Mouse (Mus musculus): Measurements from ENCODE around the gene Cecr2. TPM values are rescaled to one million over a fixed set of nuclear protein-coding genes. Genes with fewer than 3 reads are reported as not detected.

Gene Cecr2
- polyA plus RNA-seq (2011; ENCODE audit: insufficient read depth, insufficient read length, low replicate concordance, missing spikeins) = 28.7 and 49.8 TPM in 2 replicates

DNA sequence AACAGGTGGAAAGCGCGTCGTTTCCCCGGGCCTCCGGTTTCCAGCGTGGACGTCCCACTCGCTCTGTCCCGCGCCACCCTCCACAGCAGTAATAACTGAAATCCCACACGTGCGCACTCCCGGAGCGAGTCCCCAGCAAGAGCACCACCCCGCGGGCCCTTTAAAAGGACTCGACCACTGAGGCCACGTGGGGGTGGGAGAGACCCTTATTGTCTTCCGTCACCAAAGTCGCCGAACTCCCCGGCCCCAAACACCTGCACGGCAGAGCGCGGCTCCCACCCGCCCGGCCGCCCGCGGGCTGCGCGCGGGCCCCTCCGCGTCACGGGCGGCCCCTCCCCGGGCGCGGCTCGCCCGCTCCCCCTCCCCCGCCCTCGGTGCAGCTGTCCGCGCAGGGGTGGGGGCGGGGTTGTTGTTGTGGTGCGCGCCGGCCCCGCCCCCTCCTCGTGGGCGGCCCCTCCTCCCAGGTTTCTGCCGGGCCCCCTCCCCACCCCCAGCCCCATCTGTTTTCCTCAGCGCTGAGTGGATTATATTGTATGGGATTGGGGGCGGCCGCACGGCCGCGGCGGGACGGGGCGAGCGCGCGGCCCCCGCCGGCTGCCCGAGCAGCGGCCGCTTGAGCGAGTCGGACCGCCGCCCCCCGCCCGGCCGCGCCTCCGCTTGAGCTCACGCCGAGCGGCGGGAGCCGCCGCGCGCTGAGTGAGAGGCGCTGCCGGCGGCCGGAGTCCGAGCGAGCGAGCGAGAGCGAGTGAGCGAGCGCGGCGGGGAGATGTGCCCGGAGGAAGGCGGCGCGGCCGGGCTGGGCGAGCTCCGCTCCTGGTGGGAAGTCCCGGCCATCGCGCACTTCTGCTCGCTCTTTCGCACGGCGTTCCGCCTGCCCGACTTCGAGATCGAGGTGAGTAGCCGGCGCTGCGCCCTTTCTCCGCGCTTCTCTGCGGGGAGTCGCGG lies at the start of gene Cecr2:
Gene Cecr2 (plus strand): TSS at position 554 of the 945 bp plus-strand sequence.
- peak within 1 kb of the TSS; percentile 95 for H3K27ac ChIP-seq (ENCODE audit: control insufficient read depth, insufficient read depth, low read depth, low read length, poor library complexity)
- no peaks in the 10 kb centered on the region for H3K4me1 ChIP-seq (ENCODE audit: control insufficient read depth, insufficient read depth, low read length)
- peak within 1 kb of the TSS; percentile 68 for H3K4me3 ChIP-seq (replicated peaks; ENCODE audit: control insufficient read depth, low read depth, low read length)
- WGBS = 4% methylated on average over 125 of the region's 127 CpGs
- TF ChIP-seq POLR2A (IDR thresholded peaks at IDR 0.05; ENCODE audit: borderline replicate concordance, control insufficient read depth, low read depth, low read length) = no peak; the same call in 1 of the 2 replicates
- no peak for TF ChIP-seq CTCF (IDR thresholded peaks at IDR 0.05; ENCODE audit: control insufficient read depth, insufficient read depth, low read length)

DNA sequence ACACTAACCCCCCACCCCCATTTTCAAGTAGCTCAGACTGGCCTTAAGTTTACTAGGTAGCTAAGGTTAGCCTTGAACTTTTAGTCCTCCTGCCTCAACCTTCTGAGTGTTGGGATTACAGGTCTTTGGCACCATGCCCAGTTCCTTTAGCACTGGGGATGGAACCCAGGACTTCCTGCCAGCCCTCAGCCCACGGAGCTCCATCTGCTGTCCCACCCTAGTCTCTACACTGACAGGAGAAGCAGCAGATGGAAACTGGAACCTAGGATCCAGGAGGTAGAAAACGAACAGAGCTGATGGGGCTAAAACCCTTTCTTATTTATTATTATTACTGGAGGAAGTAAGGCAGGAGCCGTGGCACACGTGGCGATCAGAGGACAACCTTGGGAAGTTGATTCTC lies 48.6 kb upstream of the Cecr2 start:
- no peak overlapping the region; the same call in 1 of the 2 replicates for H3K27ac ChIP-seq (ENCODE audit: control insufficient read depth, insufficient read depth, low read depth, low read length, poor library complexity)
- H3K4me1 ChIP-seq (ENCODE audit: control insufficient read depth, insufficient read depth, low read length) = peaks cover 6% of the 10 kb centered on the region
- H3K4me3 ChIP-seq (replicated peaks; ENCODE audit: control insufficient read depth, low read depth, low read length) = no peak overlapping the region
- 64% methylated on average over 5 of the region's 5 CpGs for WGBS
- TF ChIP-seq CTCF (IDR thresholded peaks at IDR 0.05; ENCODE audit: control insufficient read depth, insufficient read depth, low read length) = no peak
- no peak for TF ChIP-seq POLR2A (IDR thresholded peaks at IDR 0.05; ENCODE audit: borderline replicate concordance, control insufficient read depth, low read depth, low read length)

DNA sequence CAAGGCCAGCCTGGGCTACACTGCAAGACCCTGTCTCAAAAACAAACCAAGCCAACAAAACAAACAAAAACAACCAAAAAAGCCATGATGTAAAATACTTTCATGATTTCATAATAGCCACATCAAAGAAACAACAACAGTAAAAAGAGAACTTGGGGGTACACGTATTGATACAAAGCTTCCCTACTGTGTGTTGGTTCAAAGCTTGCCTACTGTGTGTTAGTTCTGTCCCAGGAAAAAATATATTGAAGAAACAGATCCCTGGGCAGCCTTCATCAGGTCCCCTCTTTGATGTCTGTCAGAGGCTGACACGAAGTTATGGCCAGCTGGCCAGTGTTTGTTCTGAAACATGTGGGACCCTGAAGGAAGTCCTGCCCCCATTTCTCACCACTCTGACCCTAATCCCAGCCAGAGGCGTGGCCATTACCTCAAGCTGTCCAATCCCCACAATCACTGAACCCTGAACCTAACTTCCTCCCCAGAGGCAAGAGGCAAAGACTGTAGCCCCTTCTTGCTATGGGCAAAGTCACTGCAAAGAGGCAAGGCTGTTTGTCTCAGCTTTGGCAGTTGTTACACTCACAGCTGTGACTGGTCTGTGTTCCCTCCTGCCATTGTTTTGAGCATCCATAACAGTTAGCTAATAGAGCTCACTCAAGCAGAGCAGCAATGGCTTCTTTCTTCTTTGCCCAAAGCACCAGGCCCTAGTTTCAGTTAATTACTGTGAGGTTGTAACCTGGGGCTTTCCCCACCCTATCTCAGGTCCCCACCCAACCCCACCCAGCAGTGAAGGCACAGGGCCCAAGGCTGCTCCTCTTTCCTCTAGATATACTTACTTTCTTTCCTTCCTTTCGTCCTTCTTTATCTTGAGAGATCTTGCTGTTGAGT lies 47.4 kb upstream of the Cecr2 start:
- H3K4me3 ChIP-seq (replicated peaks; ENCODE audit: control insufficient read depth, low read depth, low read length) = peak overlapping the region; percentile 1
- 60% methylated on average over 4 of the region's 4 CpGs for WGBS
- peak overlapping the region; percentile 77 for H3K27ac ChIP-seq (ENCODE audit: control insufficient read depth, insufficient read depth, low read depth, low read length, poor library complexity)
- peaks cover 6% of the 10 kb centered on the region for H3K4me1 ChIP-seq (ENCODE audit: control insufficient read depth, insufficient read depth, low read length)
- no peak for TF ChIP-seq POLR2A (IDR thresholded peaks at IDR 0.05; ENCODE audit: borderline replicate concordance, control insufficient read depth, low read depth, low read length)
- TF ChIP-seq CTCF (IDR thresholded peaks at IDR 0.05; ENCODE audit: control insufficient read depth, insufficient read depth, low read length) = no peak

DNA sequence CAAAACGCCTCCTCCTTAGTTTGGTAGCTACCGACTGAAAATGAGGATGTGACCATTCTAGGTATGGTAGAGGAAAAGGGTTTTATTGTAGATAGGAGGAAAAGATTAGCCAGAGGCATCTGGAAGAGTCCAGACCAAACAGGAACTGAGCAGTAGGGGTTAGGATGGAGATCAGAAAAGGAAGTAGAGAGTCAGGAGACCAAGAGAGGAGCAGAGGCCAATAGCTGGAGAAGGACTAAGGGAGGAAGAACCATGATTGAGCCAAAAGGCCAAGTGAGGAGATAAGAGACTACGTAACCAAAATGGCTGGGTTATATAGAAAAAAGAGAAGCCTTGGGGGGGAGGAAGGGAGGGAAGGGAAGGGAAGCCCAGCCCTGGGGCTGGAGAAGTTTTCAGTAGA lies 46.0 kb upstream of the Cecr2 start:
- Histone ChIP-seq H3K4me1 (ENCODE audit: control insufficient read depth, insufficient read depth, low read length) (peaks cover 6% of the 10 kb centered on the region), H3K4me3 (replicated peaks; ENCODE audit: control insufficient read depth, low read depth, low read length) (no peak overlapping the region), H3K27ac (ENCODE audit: control insufficient read depth, insufficient read depth, low read depth, low read length, poor library complexity) (peak overlapping the region; percentile 53; the same call in 1 of the 2 replicates)
- WGBS = 45% methylated on average over 3 of the region's 3 CpGs
- TF ChIP-seq POLR2A (IDR thresholded peaks at IDR 0.05; ENCODE audit: borderline replicate concordance, control insufficient read depth, low read depth, low read length) = no peak
- TF ChIP-seq CTCF (IDR thresholded peaks at IDR 0.05; ENCODE audit: control insufficient read depth, insufficient read depth, low read length) = no peak

DNA sequence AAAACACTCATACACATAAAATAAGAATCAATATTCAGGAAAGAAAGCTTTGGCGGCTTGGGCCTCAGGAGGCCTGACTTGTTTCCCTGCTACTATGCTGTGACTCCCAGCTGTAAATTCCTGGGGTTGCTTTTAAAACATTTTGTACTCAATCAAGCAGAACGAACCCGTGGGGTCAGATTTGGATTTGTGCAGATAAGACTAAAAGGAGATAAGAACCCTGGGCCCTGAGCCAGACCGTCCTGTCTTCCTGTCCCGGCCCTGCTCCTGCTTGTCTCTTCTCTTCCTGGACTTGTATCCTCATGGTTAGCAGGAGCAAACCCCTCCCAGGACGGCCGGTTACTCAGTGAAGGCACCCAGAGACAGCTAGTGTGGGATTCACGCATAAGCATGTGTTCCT lies 41.1 kb upstream of the Cecr2 start:
- Histone ChIP-seq H3K4me3 (replicated peaks; ENCODE audit: control insufficient read depth, low read depth, low read length) (no peak overlapping the region), H3K27ac (ENCODE audit: control insufficient read depth, insufficient read depth, low read depth, low read length, poor library complexity) (no peak overlapping the region), H3K4me1 (ENCODE audit: control insufficient read depth, insufficient read depth, low read length) (no peaks in the 10 kb centered on the region; the same call in 1 of the 2 replicates)
- WGBS = 58% methylated on average over 8 of the region's 8 CpGs
- TF ChIP-seq POLR2A (IDR thresholded peaks at IDR 0.05; ENCODE audit: borderline replicate concordance, control insufficient read depth, low read depth, low read length) (no peak), CTCF (IDR thresholded peaks at IDR 0.05; ENCODE audit: control insufficient read depth, insufficient read depth, low read length) (no peak)

DNA sequence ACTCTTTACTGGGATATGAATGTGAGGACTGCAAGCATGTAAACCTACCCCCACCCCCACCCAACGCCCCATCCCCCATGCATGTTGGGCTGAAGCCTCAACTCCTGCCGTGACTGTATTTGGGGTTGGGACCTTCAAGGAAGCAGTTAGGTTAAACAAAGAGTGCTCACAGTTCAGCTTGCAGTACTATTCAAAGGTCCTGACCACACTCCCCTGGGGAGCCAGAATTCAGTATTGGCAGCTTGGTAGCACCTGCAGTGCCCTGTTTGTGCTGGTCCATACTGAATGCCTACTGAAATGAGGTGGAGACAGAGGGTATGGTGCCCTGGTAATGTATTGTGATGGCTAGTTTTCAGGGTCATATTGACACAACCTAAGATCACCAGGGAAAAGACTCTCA lies 39.1 kb upstream of the Cecr2 start:
- peak overlapping the region; percentile 79 for H3K27ac ChIP-seq (ENCODE audit: control insufficient read depth, insufficient read depth, low read depth, low read length, poor library complexity)
- 56% methylated on average over 2 of the region's 2 CpGs for WGBS
- H3K4me3 ChIP-seq (replicated peaks; ENCODE audit: control insufficient read depth, low read depth, low read length) = no peak overlapping the region

DNA sequence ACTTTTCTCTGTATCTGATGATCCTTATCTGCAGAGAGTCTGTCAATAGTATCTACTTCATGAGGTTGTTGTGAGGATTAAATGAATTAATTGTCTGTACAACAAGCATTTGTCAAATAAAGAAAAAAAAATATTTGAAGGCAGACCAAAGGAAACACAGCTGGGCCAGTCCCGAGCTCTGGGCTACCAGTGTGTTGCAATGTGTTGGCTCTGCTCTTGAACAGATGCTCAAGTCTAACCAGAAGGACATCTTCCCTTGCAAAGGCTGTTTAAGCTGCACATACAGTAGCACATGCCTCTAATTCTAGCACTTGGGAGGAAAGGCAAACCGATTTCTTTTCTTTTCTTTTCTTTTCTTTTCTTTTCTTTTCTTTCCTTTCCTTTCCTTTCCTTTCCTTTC lies 37.2 kb upstream of the Cecr2 start:
- 54% methylated on average over 2 of the region's 2 CpGs for WGBS

More for the DNA sequence above, 39.1 kb upstream of the Cecr2 start:
- no peak for TF ChIP-seq CTCF (IDR thresholded peaks at IDR 0.05; ENCODE audit: control insufficient read depth, insufficient read depth, low read length)
- TF ChIP-seq POLR2A (IDR thresholded peaks at IDR 0.05; ENCODE audit: borderline replicate concordance, control insufficient read depth, low read depth, low read length) = no peak
- H3K4me1 ChIP-seq (ENCODE audit: control insufficient read depth, insufficient read depth, low read length) = no peaks in the 10 kb centered on the region; the same call in 1 of the 2 replicates

More for the DNA sequence above, 37.2 kb upstream of the Cecr2 start:
- H3K4me3 ChIP-seq (replicated peaks; ENCODE audit: control insufficient read depth, low read depth, low read length) = no peak overlapping the region
- H3K27ac ChIP-seq (ENCODE audit: control insufficient read depth, insufficient read depth, low read depth, low read length, poor library complexity) = no peak overlapping the region
- H3K4me1 ChIP-seq (ENCODE audit: control insufficient read depth, insufficient read depth, low read length) = no peaks in the 10 kb centered on the region; the same call in 1 of the 2 replicates
- TF ChIP-seq POLR2A (IDR thresholded peaks at IDR 0.05; ENCODE audit: borderline replicate concordance, control insufficient read depth, low read depth, low read length) (no peak), CTCF (IDR thresholded peaks at IDR 0.05; ENCODE audit: control insufficient read depth, insufficient read depth, low read length) (no peak)
